Mouse (Mus musculus) limb, embryonic 12.5 days (tissue): ENCODE measurements around the gene Smo. TPM values are rescaled to one million over a fixed set of nuclear protein-coding genes. Genes with fewer than 3 reads are reported as not detected.
A peak's percentile ranks its signal among the peaks of the same experiment; 100 is the strongest.

ENCODE experiments used
- ATAC-seq: fragments of 200-750 bp; cut with Nextera tagmentation; 2 replicates; pipeline ENCODE4 v1.8.0; 2017; ENCODE audit warnings: low read depth, moderate TSS enrichment; ENCODE audit not compliant: insufficient number of reproducible peaks, insufficient read depth, low FRiP score, low TSS enrichment
- H3K27ac ChIP-seq: fragments of 300-500 bp; sonication (generic); 2 replicates; pipeline ENCODE4 v1.5.1; 2016; ENCODE audit warnings: mild to moderate bottlenecking, moderate library complexity
- H3K27me3 ChIP-seq: fragments of 300-500 bp; sonication (generic); 2 replicates; pipeline ENCODE4 v1.6.1; 2016; ENCODE audit warnings: mild to moderate bottlenecking, moderate library complexity
- H3K36me3 ChIP-seq: fragments of 300-500 bp; sonication (generic); 2 replicates; pipeline ENCODE4 v1.6.1; 2016; ENCODE audit warnings: mild to moderate bottlenecking, moderate library complexity
- H3K4me1 ChIP-seq: fragments of 300-500 bp; sonication (generic); replicated peaks from 2 replicates; pipeline ENCODE4 v1.6.1; 2016
- H3K4me2 ChIP-seq: fragments of 300-500 bp; sonication (generic); 2 replicates; pipeline ENCODE4 v1.6.1; 2016; ENCODE audit warnings: mild to moderate bottlenecking, moderate library complexity
- H3K4me3 ChIP-seq: fragments of 300-500 bp; sonication (generic); replicated peaks from 2 replicates; pipeline ENCODE4 v1.5.1; 2016; ENCODE audit warnings: mild to moderate bottlenecking
- H3K9ac ChIP-seq: fragments of 300-500 bp; sonication (generic); replicated peaks from 2 replicates; pipeline ENCODE4 v1.6.1; 2016; ENCODE audit warnings: mild to moderate bottlenecking, moderate library complexity
- H3K9me3 ChIP-seq: fragments of 300-500 bp; sonication (generic); 2 replicates; pipeline ENCODE4 v1.6.1; 2016; ENCODE audit warnings: mild to moderate bottlenecking, moderate library complexity
- WGBS: fragments of 180-500 bp; shearing (Covaris S2); methylation state at CpG from one replicate; pipeline ENCODE4 v1.1.7; 2016; 5-methylcytosine and 5-hydroxymethylcytosine counted together
- polyA plus RNA-seq: library from polyadenylated mRNA; unstranded; fragments of >200 nt; fragmentation: Nextera tagmentation; extraction: Ambion mirVana; gene quantifications from 2 replicates; pipeline ENCODE4 v1.2.1, GENCODE M21; 2016

The Smo gene
- polyA plus RNA-seq, 1 experiment from 2014 or later: 58.7 TPM

DNA sequence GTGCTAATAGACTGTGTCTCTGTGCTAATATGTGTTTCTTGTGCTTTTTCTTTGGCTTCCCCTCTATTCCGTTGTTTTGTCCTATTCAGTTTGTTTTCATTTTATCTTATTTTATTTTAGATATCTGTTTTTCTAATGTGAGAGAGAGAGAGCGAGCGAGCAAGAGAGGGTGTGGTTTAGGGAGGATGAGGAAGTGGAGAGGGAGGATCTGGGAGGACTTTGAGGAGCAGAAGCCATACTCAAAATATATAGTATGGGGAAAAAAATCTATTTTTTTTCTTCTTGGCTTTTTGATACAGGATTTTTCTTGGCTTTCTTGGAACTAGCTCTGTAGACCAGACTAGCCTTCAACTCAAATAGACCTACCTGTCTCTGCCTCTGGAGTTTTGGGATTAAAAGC is 7.3 kb upstream of the Smo start:
- H3K9ac ChIP-seq: no peak overlapping the region
- 91% methylated on average over 3 of the region's 3 CpGs for WGBS
- H3K36me3 ChIP-seq: no peaks in the 10 kb centered on the region
- no peak for ATAC-seq
- H3K4me3 ChIP-seq: no peak overlapping the region
- no peak overlapping the region for H3K27ac ChIP-seq
- no peaks in the 10 kb centered on the region for H3K9me3 ChIP-seq
- H3K4me1 ChIP-seq: 0 out of 2 replicates have a peak, but pooled peaks cover 2% of the 10 kb centered on the region
- no peak overlapping the region for H3K4me2 ChIP-seq
- no peaks in the 10 kb centered on the region for H3K27me3 ChIP-seq

- Histone ChIP-seq H3K9ac (no peak overlapping the region), H3K27ac (no peak overlapping the region), H3K27me3 (no peaks in the 10 kb centered on the region), H3K4me3 (no peak overlapping the region), H3K36me3 (no peaks in the 10 kb centered on the region), H3K4me2 (no peak overlapping the region), H3K4me1 (0 out of 2 replicates have a peak, but pooled peaks cover 3% of the 10 kb centered on the region), H3K9me3 (no peaks in the 10 kb centered on the region)
- ATAC-seq: no peak
- 67% methylated on average over 1 of the region's 1 CpGs for WGBS
Measured at GRCm38 (mm10) chr6:29729491-29729890, 5.8 kb upstream of the Smo start.

- WGBS: under 1% methylated on average over 75 of the region's 75 CpGs
- peak; percentile 33; the same call in 1 of the 2 replicates for ATAC-seq
- peaks cover 30% of the 10 kb centered on the region for H3K4me1 ChIP-seq
Measured at GRCm38 (mm10) chr6:29735689-29736451, 567 bp downstream of the Smo start.

DNA sequence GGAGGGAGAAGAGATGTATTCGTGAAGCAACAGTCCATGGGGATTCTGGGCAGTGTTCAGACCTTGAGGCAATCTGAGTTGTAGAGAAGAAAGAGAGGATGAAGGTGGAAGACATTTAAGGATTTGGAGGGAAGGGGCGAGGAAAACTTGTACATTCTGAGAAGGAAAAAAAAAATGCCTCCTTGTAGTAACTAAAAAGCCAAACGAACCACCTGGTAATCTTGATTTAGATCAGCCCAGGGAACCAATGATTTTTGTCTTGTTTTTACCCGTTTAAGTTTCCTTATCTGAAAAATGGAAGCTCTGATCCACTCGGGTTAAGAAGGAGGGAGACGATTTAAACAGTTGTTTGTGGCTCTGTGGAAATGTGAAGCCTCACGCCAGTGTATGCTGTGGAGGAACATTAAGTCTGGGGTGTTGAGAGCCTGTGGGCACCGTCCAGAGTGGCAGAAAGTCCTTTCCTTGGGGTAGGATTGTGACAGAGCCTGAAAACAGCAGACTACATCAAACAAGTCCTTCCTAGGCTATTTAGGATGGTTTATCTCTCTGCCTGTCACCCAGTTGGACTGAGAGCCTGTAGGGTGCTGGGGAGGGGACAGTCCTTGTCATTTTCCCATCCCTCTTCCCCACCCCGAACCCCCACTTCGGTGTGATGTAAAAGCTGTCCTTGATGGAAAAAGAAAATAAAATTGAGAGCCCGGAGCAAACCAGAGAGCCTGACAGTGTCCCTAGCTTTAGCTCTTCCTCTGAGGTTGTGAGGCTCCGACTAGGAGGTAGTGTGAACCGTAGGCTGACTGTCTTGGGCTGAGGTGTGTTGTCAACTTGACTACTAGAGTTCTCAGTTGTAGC is 1.5 kb downstream of the Smo start:
- H3K4me3 ChIP-seq: peak overlapping the region; percentile 95
- H3K9ac ChIP-seq: peak overlapping the region; percentile 96
- no peak for ATAC-seq
- peak overlapping the region; percentile 92 for H3K4me2 ChIP-seq
- H3K27ac ChIP-seq: peak overlapping the region; percentile 98
- peaks cover 20% of the 10 kb centered on the region for H3K36me3 ChIP-seq
- H3K9me3 ChIP-seq: no peaks in the 10 kb centered on the region
- WGBS: 18% methylated on average over 13 of the region's 13 CpGs
- peaks cover 30% of the 10 kb centered on the region for H3K4me1 ChIP-seq
- H3K27me3 ChIP-seq: no peaks in the 10 kb centered on the region

More at GRCm38 (mm10) chr6:29735689-29736451, 567 bp downstream of the Smo start:
- Histone ChIP-seq H3K27ac (peak overlapping the region; percentile 98), H3K9ac (peak overlapping the region; percentile 96), H3K27me3 (no peaks in the 10 kb centered on the region), H3K36me3 (peaks cover 20% of the 10 kb centered on the region), H3K4me2 (peak overlapping the region; percentile 92), H3K9me3 (no peaks in the 10 kb centered on the region), H3K4me3 (peak overlapping the region; percentile 95)

DNA sequence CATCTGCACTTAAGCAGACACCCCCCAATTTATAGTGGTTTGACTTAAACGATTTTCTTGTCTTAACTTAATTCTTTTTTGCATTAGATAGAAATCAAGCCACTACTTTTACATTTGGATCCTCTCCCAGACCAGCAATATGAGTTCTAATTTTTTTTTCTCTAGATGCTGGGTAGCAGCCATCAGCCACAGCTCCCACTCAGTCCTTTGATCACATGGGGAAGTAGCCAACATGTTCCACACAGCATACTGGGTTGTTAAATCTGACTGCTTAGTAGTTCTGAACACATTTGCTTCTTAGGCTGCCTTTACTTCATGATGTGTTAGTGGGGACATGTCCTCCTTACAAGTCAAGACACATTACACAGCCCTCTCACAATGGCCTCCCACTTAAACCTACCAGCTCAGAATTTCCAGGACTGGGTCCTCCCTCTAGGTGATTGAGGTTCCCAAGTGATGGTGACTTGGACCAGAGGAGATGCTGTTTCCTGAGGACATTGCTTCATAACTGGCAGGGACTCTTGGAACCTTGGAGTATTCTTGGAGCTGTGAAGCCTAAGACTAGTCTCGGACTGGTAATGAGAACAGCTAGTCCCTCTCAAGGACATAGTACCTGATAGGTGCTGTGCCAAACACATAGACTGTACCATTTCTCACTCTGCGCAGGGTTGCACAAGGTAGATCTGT is 16.3 kb downstream of the Smo start:
- Histone ChIP-seq H3K27me3 (no peaks in the 10 kb centered on the region), H3K9ac (no peak overlapping the region), H3K9me3 (peaks cover 14% of the 10 kb centered on the region), H3K4me3 (no peak overlapping the region), H3K36me3 (peaks cover 56% of the 10 kb centered on the region), H3K27ac (no peak overlapping the region), H3K4me2 (no peak overlapping the region), H3K4me1 (no peaks in the 10 kb centered on the region)
- WGBS: 91% methylated on average over 3 of the region's 3 CpGs
- ATAC-seq: no peak

DNA sequence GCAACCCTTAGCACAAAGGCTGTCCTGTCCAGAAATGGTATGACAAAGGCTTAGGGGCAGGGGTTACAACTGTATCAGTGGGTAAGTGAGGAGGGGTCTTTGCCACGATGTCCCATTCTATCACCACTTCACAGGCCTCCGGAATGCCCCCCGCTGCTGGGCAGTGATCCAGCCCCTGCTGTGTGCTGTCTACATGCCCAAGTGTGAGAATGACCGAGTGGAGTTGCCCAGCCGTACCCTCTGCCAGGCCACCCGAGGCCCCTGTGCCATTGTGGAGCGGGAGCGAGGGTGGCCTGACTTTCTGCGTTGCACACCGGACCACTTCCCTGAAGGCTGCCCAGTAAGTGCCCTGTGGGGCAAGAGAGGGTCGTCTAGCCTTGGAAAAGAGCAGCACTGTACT is 18.0 kb downstream of the Smo start:
- Histone ChIP-seq H3K4me1 (no peaks in the 10 kb centered on the region), H3K4me3 (no peak overlapping the region), H3K4me2 (no peak overlapping the region), H3K9me3 (peaks cover 5% of the 10 kb centered on the region), H3K9ac (no peak overlapping the region), H3K36me3 (peaks cover 73% of the 10 kb centered on the region), H3K27me3 (no peaks in the 10 kb centered on the region), H3K27ac (no peak overlapping the region)
- WGBS: 92% methylated on average over 11 of the region's 11 CpGs
- no peak for ATAC-seq

DNA sequence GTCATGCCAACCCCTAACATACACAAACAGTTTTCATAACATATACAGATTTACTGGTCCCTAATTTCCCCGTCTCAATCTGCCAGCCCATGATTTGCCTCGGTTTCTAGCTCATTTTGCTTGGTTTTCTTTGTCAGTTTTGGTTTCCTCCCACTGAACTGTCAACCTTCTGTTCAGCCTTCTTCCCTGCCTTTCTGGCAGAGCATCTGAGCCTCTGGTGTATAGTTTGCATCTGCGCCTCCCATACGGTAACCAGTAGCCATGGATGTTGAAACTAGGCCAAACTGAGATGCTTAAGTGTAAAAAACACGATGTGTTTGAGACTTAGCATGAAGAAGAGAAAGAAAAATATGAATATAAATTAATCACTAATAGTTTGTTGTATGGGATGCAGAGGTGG is 20.7 kb downstream of the Smo start:
- ATAC-seq: no peak
- 92% methylated on average over 5 of the region's 5 CpGs for WGBS
- Histone ChIP-seq H3K4me1 (no peaks in the 10 kb centered on the region), H3K27me3 (no peaks in the 10 kb centered on the region), H3K36me3 (peaks cover 85% of the 10 kb centered on the region), H3K9me3 (no peaks in the 10 kb centered on the region), H3K27ac (no peak overlapping the region), H3K4me3 (no peak overlapping the region), H3K9ac (no peak overlapping the region), H3K4me2 (no peak overlapping the region)

GRCm38 (mm10) chr6:29756476-29756875 is 21.2 kb downstream of the Smo start:
- Histone ChIP-seq H3K4me3 (no peak overlapping the region), H3K36me3 (peaks cover 85% of the 10 kb centered on the region), H3K27me3 (no peaks in the 10 kb centered on the region), H3K27ac (no peak overlapping the region), H3K4me1 (no peaks in the 10 kb centered on the region), H3K4me2 (no peak overlapping the region), H3K9ac (no peak overlapping the region), H3K9me3 (no peaks in the 10 kb centered on the region)
- ATAC-seq: no peak
- WGBS: 93% methylated on average over 4 of the region's 4 CpGs

DNA sequence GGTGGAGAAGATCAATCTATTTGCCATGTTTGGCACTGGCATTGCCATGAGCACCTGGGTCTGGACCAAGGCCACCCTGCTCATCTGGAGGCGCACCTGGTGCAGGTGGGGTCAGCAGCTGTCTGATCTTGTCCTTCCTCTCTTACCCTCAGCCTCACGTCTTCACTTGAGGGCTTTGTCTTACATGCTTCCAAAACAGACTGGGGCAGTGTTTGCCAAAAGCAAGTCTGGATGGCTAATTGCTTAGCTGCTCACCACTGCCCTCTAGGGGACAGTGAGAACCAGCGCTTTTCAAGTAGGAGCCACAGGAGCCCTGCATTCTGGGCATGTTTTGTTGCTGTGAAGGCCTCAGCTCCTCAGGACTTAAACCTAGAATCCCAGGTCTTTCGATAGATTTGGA is 23.1 kb downstream of the Smo start:
- Histone ChIP-seq H3K9me3 (no peaks in the 10 kb centered on the region), H3K27ac (no peak overlapping the region), H3K9ac (no peak overlapping the region), H3K27me3 (no peaks in the 10 kb centered on the region), H3K4me1 (no peaks in the 10 kb centered on the region), H3K4me3 (no peak overlapping the region), H3K36me3 (peaks cover 79% of the 10 kb centered on the region), H3K4me2 (no peak overlapping the region)
- 49% methylated on average over 4 of the region's 4 CpGs for WGBS
- 0 out of 2 replicates have a peak, but pooled peaks have one; percentile 23 for ATAC-seq

DNA sequence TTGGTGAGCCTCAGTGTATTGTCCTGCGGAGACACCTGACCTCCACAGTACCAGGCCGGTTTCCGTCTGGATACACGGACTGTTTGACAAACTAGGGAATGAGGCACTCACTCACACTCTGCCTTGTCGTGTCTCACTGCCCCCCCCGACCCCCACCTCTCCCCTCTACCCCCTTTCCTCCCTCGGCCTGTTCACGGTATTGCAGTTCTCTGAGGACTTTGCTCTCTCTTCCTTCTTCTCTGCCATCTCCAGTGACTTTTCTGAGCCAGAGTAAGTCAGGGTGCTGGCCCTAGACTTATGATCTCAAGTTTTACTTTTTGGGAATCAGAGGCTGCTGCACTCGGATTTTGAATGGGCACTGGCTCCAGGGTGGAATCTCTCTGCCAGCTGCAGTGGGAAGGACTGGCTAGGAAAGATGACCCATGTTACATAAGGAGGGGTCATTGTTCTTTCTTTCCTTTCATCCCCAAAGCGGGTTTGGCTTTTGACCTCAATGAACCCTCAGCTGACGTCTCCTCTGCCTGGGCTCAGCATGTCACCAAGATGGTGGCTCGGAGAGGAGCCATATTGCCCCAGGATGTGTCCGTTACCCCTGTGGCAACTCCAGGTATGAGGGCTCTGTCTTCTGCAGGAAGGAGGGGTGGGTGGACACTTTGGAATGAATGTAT is 23.8 kb downstream of the Smo start:
- Histone ChIP-seq H3K36me3 (peaks cover 72% of the 10 kb centered on the region), H3K4me2 (no peak overlapping the region), H3K27ac (no peak overlapping the region), H3K9me3 (no peaks in the 10 kb centered on the region), H3K4me1 (no peaks in the 10 kb centered on the region), H3K27me3 (no peaks in the 10 kb centered on the region), H3K4me3 (no peak overlapping the region), H3K9ac (no peak overlapping the region)
- ATAC-seq: no peak
- WGBS: 88% methylated on average over 13 of the region's 13 CpGs
